Mouse (Mus musculus): ENCODE data around the gene Ern2. TPM values are rescaled to one million over a fixed set of nuclear protein-coding genes. Genes with fewer than 3 reads are reported as not detected.

Ern2 gene
- polyA plus RNA-seq, 2 experiments = not detected

DNA sequence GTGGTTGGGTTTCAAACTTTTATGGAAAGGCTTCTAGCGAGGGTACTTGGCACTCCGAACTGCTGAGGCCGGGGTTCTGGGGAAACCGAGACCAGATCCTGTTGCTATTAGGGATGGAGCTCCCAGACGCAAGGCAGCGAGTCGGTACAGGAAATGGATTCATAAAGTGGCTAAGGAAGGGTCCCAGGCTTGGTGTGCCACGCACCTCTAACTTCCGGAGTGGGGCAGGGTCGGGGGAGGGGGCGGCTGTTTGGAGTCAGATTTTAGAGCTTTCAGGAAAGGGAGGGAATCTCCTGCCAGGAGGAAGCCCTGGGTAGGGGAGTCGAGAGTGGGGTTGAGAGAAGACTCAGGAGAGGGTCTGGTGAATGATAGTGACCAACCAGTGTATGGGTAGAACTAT is 26.0 kb downstream of the Ern2 start:
- TF ChIP-seq POLR2A (IDR thresholded peaks at IDR 0.05; ENCODE audit: borderline replicate concordance, extremely low read depth, insufficient read depth, insufficient read length) = no peak
- no peaks in the 10 kb centered on the region for H3K27me3 ChIP-seq (ENCODE audit: control insufficient read depth, insufficient read depth, low read length)
- WGBS = 0% methylated on average over 12 of the region's 12 CpGs
- peak overlapping the region; percentile 60 for H3K9ac ChIP-seq (ENCODE audit: low read depth, low read length, severe bottlenecking)
- H3K9me3 ChIP-seq (ENCODE audit: control insufficient read depth, low read length) = no peaks in the 10 kb centered on the region
- DNase-seq (ENCODE audit: low spot score) = no peak
- ATAC-seq (ENCODE audit: low FRiP score, low read depth) = no peak
- H3K4me1 ChIP-seq (ENCODE audit: control insufficient read depth, insufficient read depth, low read length) = peaks cover 23% of the 10 kb centered on the region
- H3K27ac ChIP-seq (replicated peaks; ENCODE audit: low read depth, low read length) = peak overlapping the region; percentile 41; the same call in 1 of the 2 replicates
- peak overlapping the region; percentile 74 for H3K4me3 ChIP-seq (replicated peaks; ENCODE audit: low read length)
- peaks cover 19% of the 10 kb centered on the region for H3K36me3 ChIP-seq (ENCODE audit: control insufficient read depth, insufficient read depth, low read length)
- H3K4me2 ChIP-seq (replicated peaks; ENCODE audit: low read depth, low read length, severe bottlenecking) = peak overlapping the region; percentile 95

DNA sequence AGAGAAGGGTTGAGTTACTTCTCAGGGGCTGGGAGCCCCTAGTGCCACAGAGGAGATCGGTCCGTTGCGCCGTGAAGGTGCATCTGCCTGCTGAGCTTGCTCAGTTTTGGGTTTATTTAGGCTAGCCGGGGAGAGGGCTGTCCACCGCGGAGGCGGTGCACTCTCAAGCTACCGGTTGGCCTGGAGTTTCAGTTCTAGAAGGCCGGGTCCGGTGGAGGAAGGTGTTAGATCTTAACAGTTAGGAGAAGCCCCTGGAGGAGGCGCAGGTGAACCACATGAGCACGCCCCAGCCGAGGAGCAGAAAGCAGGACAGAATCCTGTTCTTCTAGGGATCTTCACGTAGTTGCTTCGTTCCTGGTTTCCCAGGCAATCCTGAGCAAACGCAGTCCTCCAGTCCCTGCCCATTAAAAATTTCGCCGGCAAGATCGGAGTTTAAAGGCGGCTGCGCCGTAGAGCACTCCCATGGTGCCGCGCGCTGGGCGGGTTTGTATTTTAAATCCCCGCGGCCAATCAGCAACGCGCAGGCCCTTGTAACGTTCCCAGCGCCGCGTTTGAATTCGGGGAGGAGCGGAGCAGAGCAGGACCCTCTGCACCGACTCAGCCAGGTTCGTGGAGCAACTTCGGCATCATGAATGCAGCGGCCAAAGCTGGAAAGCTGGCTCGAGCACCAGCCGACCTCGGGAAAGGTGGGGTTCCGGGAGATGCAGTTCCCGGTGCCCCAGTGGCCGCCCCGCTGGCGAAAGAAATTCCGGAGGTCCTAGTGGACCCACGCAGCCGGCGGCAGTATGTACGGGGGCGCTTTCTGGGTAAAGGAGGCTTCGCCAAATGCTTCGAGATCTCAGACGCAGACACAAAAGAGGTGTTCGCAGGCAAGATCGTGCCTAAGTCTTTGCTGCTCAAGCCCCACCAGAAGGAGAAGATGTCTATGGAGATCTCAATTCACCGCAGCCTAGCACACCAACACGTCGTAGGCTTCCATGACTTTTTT is 26.8 kb downstream of the Ern2 start, which contains the start of gene Plk1:
Gene Plk1, plus strand, starts transcription at position 525 of the 988 bp plus-strand sequence.
- Histone ChIP-seq H3K9me3 (ENCODE audit: control insufficient read depth, low read length) (no peaks in the 10 kb centered on the region), H3K4me3 (replicated peaks; ENCODE audit: low read length) (peak within 1 kb of the TSS; percentile 74), H3K27me3 (ENCODE audit: control insufficient read depth, insufficient read depth, low read length) (no peaks in the 10 kb centered on the region), H3K36me3 (ENCODE audit: control insufficient read depth, insufficient read depth, low read length) (peaks cover 12% of the 10 kb centered on the region), H3K4me2 (replicated peaks; ENCODE audit: low read depth, low read length, severe bottlenecking) (peak within 1 kb of the TSS; percentile 95), H3K27ac (replicated peaks; ENCODE audit: low read depth, low read length) (peak within 1 kb of the TSS; percentile 78), H3K9ac (ENCODE audit: low read depth, low read length, severe bottlenecking) (peak within 1 kb of the TSS; percentile 65), H3K4me1 (ENCODE audit: control insufficient read depth, insufficient read depth, low read length) (peaks cover 23% of the 10 kb centered on the region)
- under 1% methylated on average over 63 of the region's 63 CpGs for WGBS
- 0 out of 2 replicates have a peak, but pooled peaks have one; percentile 16 for TF ChIP-seq POLR2A (IDR thresholded peaks at IDR 0.05; ENCODE audit: borderline replicate concordance, extremely low read depth, insufficient read depth, insufficient read length)
- peak; percentile 93 for ATAC-seq (ENCODE audit: low FRiP score, low read depth)
- DNase-seq (ENCODE audit: low spot score) = peak; percentile 90

DNA sequence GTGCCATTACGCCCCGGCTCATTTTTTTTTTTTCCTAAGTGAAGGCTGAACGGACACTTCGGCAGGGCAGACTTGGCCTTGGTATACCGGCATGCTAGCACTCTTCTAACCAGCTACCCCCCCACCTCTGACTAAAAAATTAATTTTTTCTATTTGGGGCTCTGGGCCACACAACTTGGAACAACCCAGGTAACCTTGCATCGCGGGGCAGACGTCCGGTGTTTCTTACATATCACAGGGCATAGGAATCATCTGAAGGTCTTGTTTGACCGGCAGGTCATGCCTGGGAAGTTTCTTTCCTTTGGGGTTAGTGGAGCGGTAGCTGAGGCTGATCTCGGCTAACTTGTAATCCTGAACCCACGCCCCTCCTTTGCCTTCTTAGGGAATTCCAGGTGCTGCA is 27.5 kb downstream of the Ern2 start:
- no peak for TF ChIP-seq POLR2A (IDR thresholded peaks at IDR 0.05; ENCODE audit: borderline replicate concordance, extremely low read depth, insufficient read depth, insufficient read length)
- Histone ChIP-seq H3K27ac (replicated peaks; ENCODE audit: low read depth, low read length) (peak overlapping the region; percentile 78), H3K36me3 (ENCODE audit: control insufficient read depth, insufficient read depth, low read length) (peaks cover 8% of the 10 kb centered on the region; the same call in 1 of the 2 replicates), H3K9ac (ENCODE audit: low read depth, low read length, severe bottlenecking) (peak overlapping the region; percentile 65), H3K9me3 (ENCODE audit: control insufficient read depth, low read length) (no peaks in the 10 kb centered on the region), H3K4me2 (replicated peaks; ENCODE audit: low read depth, low read length, severe bottlenecking) (peak overlapping the region; percentile 95), H3K27me3 (ENCODE audit: control insufficient read depth, insufficient read depth, low read length) (no peaks in the 10 kb centered on the region), H3K4me3 (replicated peaks; ENCODE audit: low read length) (peak overlapping the region; percentile 74), H3K4me1 (ENCODE audit: control insufficient read depth, insufficient read depth, low read length) (peaks cover 23% of the 10 kb centered on the region)
- ATAC-seq (ENCODE audit: low FRiP score, low read depth) (no peak), DNase-seq (ENCODE audit: low spot score) (no peak)
- 3% methylated on average over 13 of the region's 13 CpGs for WGBS

DNA sequence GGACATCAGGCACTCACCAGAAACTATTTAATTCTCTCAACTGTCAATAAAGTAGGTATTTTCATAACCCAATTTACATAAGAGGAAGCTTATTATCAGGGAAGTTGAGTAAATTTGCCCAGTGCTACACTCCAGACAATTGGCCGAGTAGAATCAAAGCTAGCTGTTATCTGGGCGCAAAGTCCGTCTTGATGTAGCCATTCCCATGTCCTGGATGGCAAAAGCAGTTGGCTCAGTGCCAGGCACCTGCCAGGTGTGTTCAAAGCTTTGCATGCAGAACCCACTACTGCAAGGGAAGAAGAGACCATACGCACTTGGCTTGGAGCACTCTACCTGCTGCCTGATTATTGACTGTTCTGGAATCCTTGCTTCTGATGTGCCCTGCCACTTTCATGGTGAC is 33.5 kb downstream of the Ern2 start:
- no peaks in the 10 kb centered on the region for H3K4me1 ChIP-seq (ENCODE audit: control insufficient read depth, insufficient read depth, low read length)
- no peak for DNase-seq (ENCODE audit: low spot score)
- no peak overlapping the region for H3K27ac ChIP-seq (replicated peaks; ENCODE audit: low read depth, low read length)
- H3K9me3 ChIP-seq (ENCODE audit: control insufficient read depth, low read length) = no peaks in the 10 kb centered on the region
- peaks cover 21% of the 10 kb centered on the region for H3K36me3 ChIP-seq (ENCODE audit: control insufficient read depth, insufficient read depth, low read length)
- no peak overlapping the region for H3K4me3 ChIP-seq (replicated peaks; ENCODE audit: low read length)
- H3K4me2 ChIP-seq (replicated peaks; ENCODE audit: low read depth, low read length, severe bottlenecking) = no peak overlapping the region
- 86% methylated on average over 4 of the region's 4 CpGs for WGBS
- no peak overlapping the region for H3K9ac ChIP-seq (ENCODE audit: low read depth, low read length, severe bottlenecking)
- no peak for ATAC-seq (ENCODE audit: low FRiP score, low read depth)
- H3K27me3 ChIP-seq (ENCODE audit: control insufficient read depth, insufficient read depth, low read length) = no peaks in the 10 kb centered on the region
- no peak for TF ChIP-seq POLR2A (IDR thresholded peaks at IDR 0.05; ENCODE audit: borderline replicate concordance, extremely low read depth, insufficient read depth, insufficient read length)

DNA sequence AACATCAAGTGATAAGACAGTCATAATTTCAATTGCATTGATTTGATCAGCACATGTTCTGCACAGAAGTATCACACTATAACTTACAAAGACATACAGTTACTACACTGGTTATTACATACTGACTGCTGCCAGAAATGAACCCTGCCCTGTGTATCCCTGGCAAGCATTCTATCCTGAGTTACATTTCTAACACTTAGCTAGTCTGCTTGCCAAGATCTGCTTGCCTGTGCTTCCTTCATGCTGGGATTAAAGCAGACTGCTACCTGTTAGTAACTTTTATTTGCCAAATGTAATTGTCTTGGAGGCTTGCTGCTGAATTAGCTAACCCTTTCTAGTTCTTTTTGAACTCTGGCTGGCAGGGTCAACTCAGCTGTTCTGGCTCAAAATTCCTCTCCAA is 45.0 kb downstream of the Ern2 start:
- Histone ChIP-seq H3K4me1 (ENCODE audit: control insufficient read depth, insufficient read depth, low read length) (no peaks in the 10 kb centered on the region), H3K9me3 (ENCODE audit: control insufficient read depth, low read length) (no peaks in the 10 kb centered on the region), H3K36me3 (ENCODE audit: control insufficient read depth, insufficient read depth, low read length) (peaks cover 92% of the 10 kb centered on the region), H3K4me3 (replicated peaks; ENCODE audit: low read length) (no peak overlapping the region), H3K9ac (ENCODE audit: low read depth, low read length, severe bottlenecking) (no peak overlapping the region), H3K4me2 (replicated peaks; ENCODE audit: low read depth, low read length, severe bottlenecking) (no peak overlapping the region), H3K27ac (replicated peaks; ENCODE audit: low read depth, low read length) (no peak overlapping the region), H3K27me3 (ENCODE audit: control insufficient read depth, insufficient read depth, low read length) (no peaks in the 10 kb centered on the region)
- TF ChIP-seq POLR2A (IDR thresholded peaks at IDR 0.05; ENCODE audit: borderline replicate concordance, extremely low read depth, insufficient read depth, insufficient read length) = no peak
- ATAC-seq (ENCODE audit: low FRiP score, low read depth) = no peak
- no peak for DNase-seq (ENCODE audit: low spot score)
